19 mouse cellular contexts compared by ENCODE assay signal in genomic region chr5:16724820-16725219, GRCm38 (mm10).
"Had no signal": no experiment of that assay in that cellular context is flagged by ENCODE, and none has a peak within 500 bp of the region (broad histone marks: within the 10 kb centered on the region; RNA-seq: fewer than 3 reads in every experiment).

No protein-coding gene starts in this region.

- H3K4me1 ChIP-seq: limb, embryonic 15.5 days; stomach, embryonic 15.5 days had no signal

- H3K27me3 ChIP-seq: limb, embryonic 15.5 days; stomach, embryonic 15.5 days had no signal

- H3K4me2 ChIP-seq: limb, embryonic 15.5 days; liver, embryonic 11.5 days; lung, embryonic 14.5 days; stomach, embryonic 15.5 days had no signal

- H3K27ac ChIP-seq: limb, embryonic 15.5 days; liver, embryonic 14.5 days; macrophage; stomach, embryonic 15.5 days had no signal

- H3K9ac ChIP-seq: limb, embryonic 15.5 days; liver, embryonic 14.5 days; liver, postnatal 0 days; lung, embryonic 14.5 days; stomach, embryonic 15.5 days had no signal

- H3K36me3 ChIP-seq: limb, embryonic 15.5 days; stomach, embryonic 15.5 days had no signal

- DNase-seq: kidney, adult 18-20 months; kidney, adult 9 months; kidney, postnatal 14 days; kidney, postnatal 4 days; liver, postnatal 0 days; lung, embryonic 14.5 days; midbrain, embryonic 14.5 days; right cerebral cortex, adult 18-20 months; right cerebral cortex, postnatal 14 days; right cerebral cortex, postnatal 4 days; spleen, adult 18-20 months; thymus, adult 18-20 months; thymus, postnatal 36 days had no signal

- H3K9me3 ChIP-seq: limb, embryonic 15.5 days; stomach, embryonic 15.5 days had no signal

- H3K4me3 ChIP-seq: limb, embryonic 15.5 days; stomach, embryonic 15.5 days had no signal

- ATAC-seq: liver, postnatal 0 days; lung, postnatal 0 days had no signal
